Mouse (Mus musculus): ENCODE results near the gene Epn3. TPM values are rescaled to one million over a fixed set of nuclear protein-coding genes. Genes with fewer than 3 reads are reported as not detected.

The Epn3 gene
- polyA plus RNA-seq, 1 experiment from 2014 or later = 34.5 TPM

- Histone ChIP-seq H3K9ac (replicated peaks; ENCODE audit: low read depth) (no peak overlapping the region), H3K9me3 (ENCODE audit: low read length) (no peaks in the 10 kb centered on the region), H3K36me3 (ENCODE audit: insufficient read depth, low read length) (no peaks in the 10 kb centered on the region), H3K4me1 (ENCODE audit: insufficient read depth, low read depth, low read length) (peaks cover 7% of the 10 kb centered on the region), H3K27ac (ENCODE audit: low read length) (no peak overlapping the region), H3K4me3 (ENCODE audit: low read depth, low read length) (no peak overlapping the region), H3K27me3 (replicated peaks; ENCODE audit: insufficient read depth, low read length) (no peaks in the 10 kb centered on the region), H3K4me2 (replicated peaks; ENCODE audit: low read depth, low read length) (no peak overlapping the region)
- ATAC-seq (no peak), DNase-seq (ENCODE audit: low spot score) (no peak)
- TF ChIP-seq CTCF (IDR thresholded peaks at IDR 0.05) = no peak
- TF ChIP-seq EP300 (IDR thresholded peaks at IDR 0.05) = no peak
- 45% methylated on average over 3 of the region's 3 CpGs for WGBS
Measured at GRCm38 (mm10) chr11:94447017-94447416, 52.8 kb downstream of the Epn3 start.

- Histone ChIP-seq H3K9me3 (ENCODE audit: low read length) (no peaks in the 10 kb centered on the region), H3K4me2 (replicated peaks; ENCODE audit: low read depth, low read length) (no peak overlapping the region), H3K4me3 (ENCODE audit: low read depth, low read length) (no peak overlapping the region), H3K4me1 (ENCODE audit: insufficient read depth, low read depth, low read length) (no peaks in the 10 kb centered on the region; the same call in 1 of the 2 replicates), H3K27ac (ENCODE audit: low read length) (no peak overlapping the region), H3K27me3 (replicated peaks; ENCODE audit: insufficient read depth, low read length) (no peaks in the 10 kb centered on the region), H3K36me3 (ENCODE audit: insufficient read depth, low read length) (no peaks in the 10 kb centered on the region), H3K9ac (replicated peaks; ENCODE audit: low read depth) (no peak overlapping the region)
- WGBS = 38% methylated on average over 4 of the region's 4 CpGs
- no peak for ATAC-seq
- DNase-seq (ENCODE audit: low spot score) = no peak
- TF ChIP-seq EP300 (IDR thresholded peaks at IDR 0.05) (no peak), CTCF (IDR thresholded peaks at IDR 0.05) (no peak)
Measured at GRCm38 (mm10) chr11:94445300-94445699, 54.5 kb downstream of the Epn3 start.

GRCm38 (mm10) chr11:94444829-94445228 is 54.9 kb downstream of the Epn3 start:
- Histone ChIP-seq H3K27me3 (replicated peaks; ENCODE audit: insufficient read depth, low read length) (no peaks in the 10 kb centered on the region), H3K27ac (ENCODE audit: low read length) (no peak overlapping the region), H3K36me3 (ENCODE audit: insufficient read depth, low read length) (no peaks in the 10 kb centered on the region), H3K9me3 (ENCODE audit: low read length) (no peaks in the 10 kb centered on the region), H3K4me2 (replicated peaks; ENCODE audit: low read depth, low read length) (no peak overlapping the region), H3K9ac (replicated peaks; ENCODE audit: low read depth) (no peak overlapping the region), H3K4me1 (ENCODE audit: insufficient read depth, low read depth, low read length) (no peaks in the 10 kb centered on the region), H3K4me3 (ENCODE audit: low read depth, low read length) (no peak overlapping the region)
- TF ChIP-seq CTCF (IDR thresholded peaks at IDR 0.05) (no peak), EP300 (IDR thresholded peaks at IDR 0.05) (no peak)
- DNase-seq (ENCODE audit: low spot score) (no peak), ATAC-seq (no peak)
- whole genome bisulfite sequencing = 75% methylated on average over 5 of the region's 5 CpGs

GRCm38 (mm10) chr11:94441752-94442151 is 58.0 kb downstream of the Epn3 start:
- Histone ChIP-seq H3K36me3 (ENCODE audit: insufficient read depth, low read length) (no peaks in the 10 kb centered on the region), H3K4me1 (ENCODE audit: insufficient read depth, low read depth, low read length) (no peaks in the 10 kb centered on the region), H3K4me3 (ENCODE audit: low read depth, low read length) (no peak overlapping the region), H3K9ac (replicated peaks; ENCODE audit: low read depth) (no peak overlapping the region), H3K9me3 (ENCODE audit: low read length) (no peaks in the 10 kb centered on the region), H3K27me3 (replicated peaks; ENCODE audit: insufficient read depth, low read length) (no peaks in the 10 kb centered on the region), H3K27ac (ENCODE audit: low read length) (no peak overlapping the region), H3K4me2 (replicated peaks; ENCODE audit: low read depth, low read length) (no peak overlapping the region)
- no peak for ATAC-seq
- no peak for TF ChIP-seq CTCF (IDR thresholded peaks at IDR 0.05)
- TF ChIP-seq EP300 (IDR thresholded peaks at IDR 0.05) = no peak
- DNase-seq (ENCODE audit: low spot score) = no peak
- WGBS = 65% methylated on average over 9 of the region's 9 CpGs

- Histone ChIP-seq H3K36me3 (ENCODE audit: insufficient read depth, low read length) (no peaks in the 10 kb centered on the region), H3K4me1 (ENCODE audit: insufficient read depth, low read depth, low read length) (no peaks in the 10 kb centered on the region), H3K9ac (replicated peaks; ENCODE audit: low read depth) (no peak overlapping the region), H3K4me3 (ENCODE audit: low read depth, low read length) (no peak overlapping the region), H3K9me3 (ENCODE audit: low read length) (no peaks in the 10 kb centered on the region), H3K27ac (ENCODE audit: low read length) (no peak overlapping the region), H3K4me2 (replicated peaks; ENCODE audit: low read depth, low read length) (no peak overlapping the region), H3K27me3 (replicated peaks; ENCODE audit: insufficient read depth, low read length) (no peaks in the 10 kb centered on the region)
- 34% methylated on average over 7 of the region's 7 CpGs for WGBS
- ATAC-seq (0 out of 2 replicates have a peak, but pooled peaks have one; percentile 12), DNase-seq (ENCODE audit: low spot score) (peak; percentile 21)
- TF ChIP-seq CTCF (IDR thresholded peaks at IDR 0.05) (no peak), EP300 (IDR thresholded peaks at IDR 0.05) (no peak)
Measured at GRCm38 (mm10) chr11:94441122-94441521, 58.7 kb downstream of the Epn3 start.

GRCm38 (mm10) chr11:94440421-94440820 is 59.4 kb downstream of the Epn3 start:
- H3K9me3 ChIP-seq (ENCODE audit: low read length) = no peaks in the 10 kb centered on the region
- no peak overlapping the region for H3K9ac ChIP-seq (replicated peaks; ENCODE audit: low read depth)
- DNase-seq (ENCODE audit: low spot score) (no peak), ATAC-seq (no peak)
- no peak overlapping the region for H3K4me3 ChIP-seq (ENCODE audit: low read depth, low read length)
- no peak overlapping the region for H3K27ac ChIP-seq (ENCODE audit: low read length)
- no peak for TF ChIP-seq EP300 (IDR thresholded peaks at IDR 0.05)
- TF ChIP-seq CTCF (IDR thresholded peaks at IDR 0.05) = no peak
- WGBS = 94% methylated on average over 6 of the region's 6 CpGs
- H3K27me3 ChIP-seq (replicated peaks; ENCODE audit: insufficient read depth, low read length) = no peaks in the 10 kb centered on the region
- H3K36me3 ChIP-seq (ENCODE audit: insufficient read depth, low read length) = no peaks in the 10 kb centered on the region
- no peaks in the 10 kb centered on the region for H3K4me1 ChIP-seq (ENCODE audit: insufficient read depth, low read depth, low read length)
- no peak overlapping the region for H3K4me2 ChIP-seq (replicated peaks; ENCODE audit: low read depth, low read length)

Other genes starting within 250 kb of the Epn3 start
- not detected in 2 replicates for gene Gm21885, start 218.1 kb downstream of the Epn3 start, polyA plus RNA-seq (2015; fragmentation: Nextera tagmentation; extraction: Ambion mirVana)
- gene Luc7l3, start 178.0 kb downstream of the Epn3 start, polyA plus RNA-seq (2015; fragmentation: Nextera tagmentation; extraction: Ambion mirVana) = 79.4 and 84.0 TPM in 2 replicates
- gene Ankrd40, start 172.0 kb downstream of the Epn3 start, polyA plus RNA-seq (2015; fragmentation: Nextera tagmentation; extraction: Ambion mirVana) = 33.3 and 33.6 TPM in 2 replicates
- gene Abcc3, start 107.0 kb downstream of the Epn3 start, polyA plus RNA-seq (2015; fragmentation: Nextera tagmentation; extraction: Ambion mirVana) = 8.7 and 10.4 TPM in 2 replicates
- 1.4 and 3.1 TPM in 2 replicates for gene Cacna1g, start 25.8 kb downstream of the Epn3 start, polyA plus RNA-seq (2015; fragmentation: Nextera tagmentation; extraction: Ambion mirVana)
- 0.14 TPM in 1 of 2 replicates, not detected in the other for gene Spata20, start 13.8 kb downstream of the Epn3 start, polyA plus RNA-seq (2015; fragmentation: Nextera tagmentation; extraction: Ambion mirVana)
- gene Mycbpap, start 21.8 kb upstream of the Epn3 start, polyA plus RNA-seq (2015; fragmentation: Nextera tagmentation; extraction: Ambion mirVana) = 3.1 and 4.7 TPM in 2 replicates
- 1.6 and 2.3 TPM in 2 replicates for gene Rsad1, start 49.3 kb upstream of the Epn3 start, polyA plus RNA-seq (2015; fragmentation: Nextera tagmentation; extraction: Ambion mirVana)
- gene Chad, start 65.1 kb upstream of the Epn3 start, polyA plus RNA-seq (2015; fragmentation: Nextera tagmentation; extraction: Ambion mirVana) = 23.9 and 29.0 TPM in 2 replicates
- gene Acsf2, start 101.9 kb upstream of the Epn3 start, polyA plus RNA-seq (2015; fragmentation: Nextera tagmentation; extraction: Ambion mirVana) = 3.2 and 3.4 TPM in 2 replicates
- 72.9 and 75.0 TPM in 2 replicates for gene Lrrc59, start 129.8 kb upstream of the Epn3 start, polyA plus RNA-seq (2015; fragmentation: Nextera tagmentation; extraction: Ambion mirVana)
- 113 and 118 TPM in 2 replicates for gene Mrpl27, start 153.8 kb upstream of the Epn3 start, polyA plus RNA-seq (2015; fragmentation: Nextera tagmentation; extraction: Ambion mirVana)
- 0.87 and 1.0 TPM in 2 replicates for gene Eme1, start 154.0 kb upstream of the Epn3 start, polyA plus RNA-seq (2015; fragmentation: Nextera tagmentation; extraction: Ambion mirVana)
- 13.3 and 14.1 TPM in 2 replicates for gene Xylt2, start 177.5 kb upstream of the Epn3 start, polyA plus RNA-seq (2015; fragmentation: Nextera tagmentation; extraction: Ambion mirVana)
- 0.69 and 1.3 TPM in 2 replicates for gene Gm11541, start 204.5 kb upstream of the Epn3 start, polyA plus RNA-seq (2015; fragmentation: Nextera tagmentation; extraction: Ambion mirVana)
- gene Cdc34b, start 241.8 kb upstream of the Epn3 start, polyA plus RNA-seq (2015; fragmentation: Nextera tagmentation; extraction: Ambion mirVana) = 0.17 and 0.38 TPM in 2 replicates

Data from lung, postnatal 0 days (tissue).